Mouse (Mus musculus) forebrain, embryonic 11.5 days (tissue): Measurements from ENCODE around the gene Bsnd. TPM values are rescaled to one million over a fixed set of nuclear protein-coding genes. Genes with fewer than 3 reads are reported as not detected.

ENCODE experiments used
- ATAC-seq: fragments of 200-750 bp; cut with Nextera tagmentation; replicated peaks from 2 replicates; pipeline ENCODE4 v1.8.0; 2017; ENCODE audit warnings: moderate TSS enrichment; ENCODE audit not compliant: low FRiP score
- DNase-seq: peaks from one replicate; pipeline ENCODE4 v3.0.0-alpha.2; 2017; ENCODE audit warnings: low spot score
- H3K27ac ChIP-seq: fragments of 300-500 bp; sonication (generic); 2 replicates; pipeline ENCODE4 v1.5.1; 2014; ENCODE audit warnings: low read depth, low read length
- H3K27me3 ChIP-seq: fragments of 300-500 bp; sonication (generic); 2 replicates; pipeline ENCODE4 v1.6.1; 2014; ENCODE audit warnings: mild to moderate bottlenecking, low read length, mixed read lengths; ENCODE audit not compliant: control insufficient read depth, insufficient read depth
- H3K36me3 ChIP-seq: fragments of 300-500 bp; sonication (generic); 2 replicates; pipeline ENCODE4 v1.6.1; 2014; ENCODE audit warnings: mild to moderate bottlenecking, low read length, moderate library complexity, mixed read lengths; ENCODE audit not compliant: control insufficient read depth, insufficient read depth
- H3K4me1 ChIP-seq: fragments of 300-500 bp; sonication (generic); replicated peaks from 2 replicates; pipeline ENCODE4 v1.6.1; 2014; ENCODE audit warnings: low read length, mixed read lengths; ENCODE audit not compliant: control insufficient read depth, insufficient read depth
- H3K4me2 ChIP-seq: fragments of 300-500 bp; sonication (generic); 2 replicates; pipeline ENCODE4 v1.6.1; 2014; ENCODE audit warnings: low read depth, mild to moderate bottlenecking, low read length, moderate library complexity, mixed read lengths; ENCODE audit not compliant: severe bottlenecking
- H3K4me3 ChIP-seq: fragments of 300-500 bp; sonication (generic); 2 replicates; pipeline ENCODE4 v1.5.1; 2014; ENCODE audit warnings: low read depth, low read length
- H3K9ac ChIP-seq: fragments of 300-500 bp; sonication (generic); 2 replicates; pipeline ENCODE4 v1.6.1; 2014; ENCODE audit warnings: low read length
- H3K9me3 ChIP-seq: fragments of 300-500 bp; sonication (generic); 2 replicates; pipeline ENCODE4 v1.6.1; 2016; ENCODE audit warnings: low read length, mixed read lengths; ENCODE audit not compliant: control insufficient read depth
- WGBS: fragments of 180-500 bp; shearing (Covaris S2); extraction: QIAGEN DNeasy Blood & Tissue Kit; methylation state at CpG from one replicate; pipeline ENCODE4 v1.1.7; 2014; 5-methylcytosine and 5-hydroxymethylcytosine counted together
- polyA plus RNA-seq: library from polyadenylated mRNA; unstranded; fragments of >200 nt; fragmentation: Nextera tagmentation; extraction: Ambion mirVana; gene quantifications from 2 replicates; pipeline ENCODE4 v1.2.1, GENCODE M21; 2014

The Bsnd gene
- polyA plus RNA-seq, 1 experiment from 2014 or later = not detected

- H3K4me3 ChIP-seq = no peak overlapping the region
- 81% methylated on average over 5 of the region's 5 CpGs for WGBS
- H3K9me3 ChIP-seq = no peaks in the 10 kb centered on the region
- H3K27ac ChIP-seq = no peak overlapping the region
- no peaks in the 10 kb centered on the region for H3K4me1 ChIP-seq
- ATAC-seq (no peak), DNase-seq (no peak)
- H3K9ac ChIP-seq = no peak overlapping the region
- no peak overlapping the region for H3K4me2 ChIP-seq
- no peaks in the 10 kb centered on the region for H3K27me3 ChIP-seq
- no peaks in the 10 kb centered on the region for H3K36me3 ChIP-seq
Observed at GRCm38 (mm10) chr4:106470921-106471320, 21.2 kb downstream of the Bsnd start.

- no peak overlapping the region for H3K9ac ChIP-seq
- no peak overlapping the region for H3K4me3 ChIP-seq
- H3K36me3 ChIP-seq = no peaks in the 10 kb centered on the region
- 82% methylated on average over 13 of the region's 13 CpGs for WGBS
- H3K4me2 ChIP-seq = no peak overlapping the region
- ATAC-seq (no peak), DNase-seq (no peak)
- no peaks in the 10 kb centered on the region for H3K9me3 ChIP-seq
- H3K27me3 ChIP-seq = peaks cover 22% of the 10 kb centered on the region
- H3K4me1 ChIP-seq = peaks cover 9% of the 10 kb centered on the region
- H3K27ac ChIP-seq = no peak overlapping the region
Observed at GRCm38 (mm10) chr4:106467420-106468110, 24.5 kb downstream of the Bsnd start.

GRCm38 (mm10) chr4:106463174-106463801, 28.8 kb downstream of the Bsnd start:
- Histone ChIP-seq H3K4me3 (peak overlapping the region; percentile 37), H3K4me2 (peak overlapping the region; percentile 74), H3K9me3 (no peaks in the 10 kb centered on the region), H3K4me1 (peaks cover 9% of the 10 kb centered on the region), H3K9ac (peak overlapping the region; percentile 50), H3K27ac (no peak overlapping the region), H3K36me3 (no peaks in the 10 kb centered on the region), H3K27me3 (peaks cover 22% of the 10 kb centered on the region)
- DNase-seq (no peak), ATAC-seq (peak; percentile 36)
- WGBS = 30% methylated on average over 21 of the region's 21 CpGs

GRCm38 (mm10) chr4:106462524-106462923, 29.6 kb downstream of the Bsnd start:
- H3K27me3 ChIP-seq = peaks cover 22% of the 10 kb centered on the region
- H3K27ac ChIP-seq = no peak overlapping the region
- H3K36me3 ChIP-seq = no peaks in the 10 kb centered on the region
- no peak for DNase-seq
- no peak overlapping the region for H3K9ac ChIP-seq
- H3K9me3 ChIP-seq = no peaks in the 10 kb centered on the region
- no peak for ATAC-seq
- 76% methylated on average over 5 of the region's 5 CpGs for WGBS
- H3K4me3 ChIP-seq = no peak overlapping the region
- H3K4me1 ChIP-seq = peaks cover 9% of the 10 kb centered on the region
- no peak overlapping the region for H3K4me2 ChIP-seq

GRCm38 (mm10) chr4:106462016-106462415, 30.1 kb downstream of the Bsnd start:
- Histone ChIP-seq H3K27me3 (peaks cover 22% of the 10 kb centered on the region), H3K4me3 (no peak overlapping the region), H3K9ac (no peak overlapping the region), H3K27ac (no peak overlapping the region), H3K4me2 (no peak overlapping the region), H3K9me3 (no peaks in the 10 kb centered on the region), H3K36me3 (no peaks in the 10 kb centered on the region), H3K4me1 (peaks cover 9% of the 10 kb centered on the region)
- ATAC-seq = no peak
- DNase-seq = no peak
- 81% methylated on average over 9 of the region's 9 CpGs for WGBS

GRCm38 (mm10) chr4:106454541-106454940, 37.5 kb downstream of the Bsnd start:
- Histone ChIP-seq H3K9ac (no peak overlapping the region), H3K27me3 (no peaks in the 10 kb centered on the region), H3K27ac (no peak overlapping the region), H3K4me1 (no peaks in the 10 kb centered on the region), H3K4me2 (no peak overlapping the region), H3K4me3 (no peak overlapping the region), H3K36me3 (no peaks in the 10 kb centered on the region), H3K9me3 (no peaks in the 10 kb centered on the region)
- ATAC-seq (no peak), DNase-seq (no peak)
- 93% methylated on average over 7 of the region's 7 CpGs for WGBS

- Histone ChIP-seq H3K27ac (no peak overlapping the region), H3K4me3 (no peak overlapping the region), H3K4me2 (no peak overlapping the region), H3K9ac (no peak overlapping the region), H3K36me3 (no peaks in the 10 kb centered on the region), H3K27me3 (no peaks in the 10 kb centered on the region), H3K4me1 (no peaks in the 10 kb centered on the region), H3K9me3 (no peaks in the 10 kb centered on the region)
- ATAC-seq (no peak), DNase-seq (no peak)
- whole genome bisulfite sequencing = 90% methylated on average over 4 of the region's 4 CpGs
Observed at GRCm38 (mm10) chr4:106453516-106453915, 38.6 kb downstream of the Bsnd start.

- DNase-seq (no peak), ATAC-seq (no peak)
- Histone ChIP-seq H3K4me3 (no peak overlapping the region), H3K9me3 (no peaks in the 10 kb centered on the region), H3K4me2 (no peak overlapping the region), H3K4me1 (no peaks in the 10 kb centered on the region), H3K27me3 (no peaks in the 10 kb centered on the region), H3K27ac (no peak overlapping the region), H3K9ac (no peak overlapping the region), H3K36me3 (no peaks in the 10 kb centered on the region)
- 89% methylated on average over 5 of the region's 5 CpGs for WGBS
Observed at GRCm38 (mm10) chr4:106453108-106453507, 39.0 kb downstream of the Bsnd start.

GRCm38 (mm10) chr4:106452401-106452800, 39.7 kb downstream of the Bsnd start:
- no peak for ATAC-seq
- Histone ChIP-seq H3K27me3 (no peaks in the 10 kb centered on the region), H3K9ac (no peak overlapping the region), H3K36me3 (no peaks in the 10 kb centered on the region), H3K9me3 (no peaks in the 10 kb centered on the region), H3K27ac (no peak overlapping the region), H3K4me2 (no peak overlapping the region), H3K4me3 (no peak overlapping the region), H3K4me1 (no peaks in the 10 kb centered on the region)
- 87% methylated on average over 7 of the region's 7 CpGs for WGBS
- DNase-seq = no peak
